Mouse (Mus musculus) embryo, embryonic 11 days (tissue): ENCODE data around the gene Tst.

Source experiments
- DNase-seq: peaks from one replicate; pipeline ENCODE4 v3.0.0-alpha.2; 2015

Gene Tst

DNA sequence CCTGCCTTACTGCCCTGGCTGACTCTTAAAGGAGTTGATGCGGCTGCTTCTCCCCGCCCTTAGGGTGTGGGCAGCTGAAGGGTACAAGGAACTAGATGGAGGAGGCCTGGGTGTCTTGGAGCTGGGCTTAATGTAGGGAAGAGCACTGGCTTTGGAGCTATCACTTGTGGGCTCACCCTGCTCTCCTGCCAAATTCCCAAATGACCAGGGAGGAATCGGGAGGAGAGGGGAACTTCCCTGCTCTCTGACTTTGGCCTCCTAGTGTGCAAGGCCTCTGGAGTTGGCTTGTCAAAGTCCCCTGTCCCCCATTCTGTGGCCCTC lies 23.4 kb upstream of the Tst start:
- DNase-seq: no peak

DNA sequence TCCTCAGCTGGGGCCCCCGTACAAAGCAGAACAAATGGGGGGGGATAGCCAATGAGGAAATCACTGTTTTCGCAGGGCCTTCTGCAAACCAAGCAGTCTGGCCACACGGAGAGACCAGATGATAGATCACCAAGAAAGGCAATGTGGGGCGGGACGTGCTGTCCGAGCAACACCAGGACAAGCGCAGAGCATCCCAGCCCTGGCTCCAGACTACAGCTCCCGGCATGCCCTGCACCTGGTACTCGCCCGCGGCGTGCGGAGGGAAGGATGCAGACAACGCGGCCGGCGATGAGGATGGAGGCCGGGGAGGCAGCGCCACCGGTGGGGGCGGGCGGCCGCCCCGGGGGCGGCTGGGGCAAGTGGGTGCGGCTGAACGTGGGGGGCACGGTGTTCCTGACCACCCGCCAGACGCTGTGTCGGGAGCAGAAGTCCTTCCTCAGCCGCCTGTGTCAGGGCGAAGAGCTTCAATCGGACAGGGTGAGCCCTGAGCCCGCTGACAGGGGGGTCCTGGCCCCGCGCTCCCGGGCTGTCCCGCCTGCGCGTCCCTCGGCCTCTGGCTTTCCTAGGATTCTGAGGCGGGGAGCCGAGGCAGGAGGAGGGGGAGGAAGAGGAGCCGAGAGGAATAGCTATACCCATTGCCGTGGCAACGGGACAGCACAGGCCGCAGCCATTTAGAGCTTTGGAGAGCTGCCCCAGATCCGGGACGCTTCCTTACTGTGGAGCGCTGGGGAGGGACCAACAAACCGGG lies 22.9 kb upstream of the Tst start, which contains the start of gene Kctd17:
Kctd17 (plus strand) TSS at position 174 of the 748 bp plus-strand sequence.
- DNase-seq: peak; percentile 92

DNA sequence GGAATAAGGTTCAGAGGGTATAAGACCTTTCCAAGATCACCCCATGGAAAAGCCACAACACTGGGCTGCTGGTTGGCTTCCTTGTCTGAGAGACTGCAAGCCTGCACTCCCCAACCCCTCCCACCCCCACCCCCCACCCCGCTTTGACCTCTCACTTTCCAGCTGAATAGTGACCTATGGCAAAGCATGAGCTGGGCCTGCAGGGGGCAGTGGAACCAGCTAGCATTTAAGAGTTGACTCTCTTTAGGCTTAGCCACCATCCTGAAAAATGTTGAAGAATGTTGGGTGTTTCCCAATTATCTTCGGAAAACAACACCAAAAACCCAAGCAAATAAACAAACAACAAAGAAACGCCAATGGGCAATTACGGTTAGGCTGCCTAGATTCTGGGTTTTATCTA lies 19.5 kb upstream of the Tst start:
- DNase-seq: no peak

DNA sequence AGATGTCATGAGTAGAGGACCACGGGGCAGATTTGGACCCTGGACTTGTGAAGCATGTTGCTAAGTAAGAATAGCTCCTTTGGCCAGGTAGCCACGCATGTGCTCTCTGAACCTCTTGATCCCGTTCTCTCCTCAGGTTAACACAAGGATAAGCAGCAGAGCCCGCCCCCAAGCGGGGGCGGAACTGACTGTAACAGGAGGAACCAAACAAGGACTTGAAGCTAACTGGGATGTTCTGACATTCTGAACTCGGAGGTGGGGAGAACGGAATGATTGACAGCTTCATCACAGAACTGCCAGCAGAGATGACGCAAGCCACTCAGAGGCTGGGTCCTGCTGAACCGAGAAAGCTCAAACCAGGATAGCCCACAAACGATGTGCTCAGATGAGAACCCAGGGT lies 18.8 kb upstream of the Tst start:
- DNase-seq: no peak

DNA sequence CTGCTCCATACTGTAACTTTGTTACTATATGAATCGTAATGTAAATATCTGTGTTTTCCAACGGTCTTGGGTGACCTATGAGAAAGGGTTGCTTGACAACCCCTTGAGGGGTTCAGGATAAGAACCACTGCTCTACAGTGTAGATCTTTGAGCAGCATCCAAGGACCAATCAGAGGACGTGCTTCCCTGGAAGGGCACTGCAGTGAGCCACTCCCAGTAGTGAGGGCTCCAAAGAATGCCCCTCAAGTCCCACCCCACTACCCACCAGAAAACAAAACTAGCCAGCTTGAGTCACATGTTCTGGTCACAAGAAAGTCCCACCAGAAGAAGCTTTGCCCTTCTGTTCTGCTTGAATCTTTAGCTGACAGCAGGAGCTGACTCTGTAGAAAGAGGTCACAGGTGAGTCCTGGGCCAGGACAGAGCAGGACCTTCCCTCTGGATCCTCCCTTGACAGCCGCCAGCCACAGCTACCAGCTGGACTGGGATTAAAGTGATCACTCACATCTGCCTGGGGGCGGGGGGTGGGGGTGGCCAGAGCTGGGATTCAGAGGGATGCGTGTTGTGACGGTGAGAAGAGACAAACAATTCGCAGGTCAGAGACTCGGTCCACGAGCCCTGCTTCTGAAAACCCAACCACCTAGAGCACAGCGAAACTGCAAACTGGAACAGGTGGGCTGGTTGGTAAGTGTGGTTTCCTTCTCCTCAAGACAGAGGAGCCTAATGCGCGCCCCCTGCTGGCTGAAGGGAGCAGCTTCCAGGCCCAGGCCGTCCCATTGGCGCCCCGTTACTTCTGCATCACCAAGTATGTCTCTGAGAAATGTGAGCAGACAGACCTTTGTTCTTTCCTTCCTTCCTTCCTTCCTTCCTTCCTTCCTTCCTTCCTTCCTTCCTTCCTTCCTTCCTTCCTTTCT lies 16.6 kb upstream of the Tst start:
- DNase-seq: peak; percentile 89

DNA sequence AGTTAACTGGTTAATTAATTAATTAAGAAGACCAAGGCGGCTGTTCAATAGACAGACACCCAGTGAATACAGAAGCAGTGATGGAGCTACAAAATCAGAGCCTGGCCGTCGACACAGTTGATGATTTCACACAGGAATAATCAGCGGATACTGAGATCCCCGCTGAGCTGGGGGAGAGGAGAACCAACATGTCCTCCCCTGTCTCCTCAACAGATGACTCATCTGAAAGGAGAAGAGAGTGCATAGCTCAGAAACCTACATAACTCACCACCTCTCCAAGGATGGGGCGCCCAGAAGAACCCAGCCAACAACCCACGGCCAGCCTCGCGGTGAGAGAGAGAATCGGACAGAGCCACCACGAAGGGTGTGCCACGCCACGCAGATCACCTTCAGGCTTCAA lies 14.7 kb upstream of the Tst start:
- no peak for DNase-seq

DNA sequence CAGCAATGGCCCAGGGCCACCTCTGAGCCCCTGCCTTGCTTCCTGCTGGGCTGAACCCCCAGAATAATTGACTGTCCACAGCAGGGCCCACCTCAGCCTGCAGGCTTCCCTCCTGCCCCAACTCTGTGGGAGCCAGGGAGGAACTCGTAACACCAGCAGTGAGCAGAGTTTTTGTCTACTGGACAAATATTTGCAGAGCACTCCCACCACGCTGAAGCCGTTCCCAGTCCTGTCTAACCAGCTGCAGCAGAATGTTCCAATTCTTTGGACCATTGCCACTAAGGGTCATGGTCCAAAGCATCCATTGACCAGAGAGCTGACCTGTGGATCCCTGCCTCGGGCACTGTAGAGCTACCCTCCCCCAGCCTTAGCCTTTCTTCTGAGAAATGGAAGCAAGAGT lies 11.2 kb upstream of the Tst start:
- no peak for DNase-seq

DNA sequence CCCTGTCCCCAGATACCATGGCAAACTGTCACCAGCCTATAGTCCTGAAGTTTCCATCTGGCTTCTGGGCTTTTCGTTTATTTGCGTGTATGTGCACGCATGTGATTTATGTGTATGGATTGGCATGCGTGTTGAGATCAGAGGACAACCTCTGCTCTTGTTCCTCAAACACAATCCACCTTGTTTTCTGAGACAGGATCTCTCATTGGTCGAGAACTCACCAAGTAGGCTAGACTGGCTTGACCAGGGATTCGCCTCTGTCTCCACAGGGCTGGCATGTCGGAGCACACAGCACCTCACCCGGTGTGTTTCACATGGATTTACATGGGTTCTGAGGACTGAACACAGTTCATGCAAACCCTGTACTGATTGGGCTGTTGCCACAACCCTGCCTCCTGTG lies 8.4 kb upstream of the Tst start:
- DNase-seq: no peak

DNA sequence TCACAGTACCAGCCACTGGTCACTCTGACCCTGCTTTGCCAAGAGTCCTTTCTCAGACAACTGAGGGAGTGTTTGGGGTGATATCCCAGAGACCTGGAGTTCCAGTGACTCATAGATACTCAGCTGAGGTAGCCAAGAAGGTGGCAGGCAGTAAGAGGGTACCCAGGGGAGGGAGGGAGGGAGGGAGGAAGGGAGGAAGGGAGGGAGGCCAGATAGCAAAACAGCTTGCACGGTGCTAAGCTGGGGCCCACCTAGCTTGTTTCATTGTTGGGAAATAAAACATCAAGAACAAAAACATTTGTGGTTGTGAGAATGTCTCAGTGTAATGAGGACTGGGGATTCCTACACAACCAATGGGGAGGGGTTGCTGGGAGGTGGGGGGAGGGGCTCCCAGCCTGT lies 8.0 kb upstream of the Tst start:
- no peak for DNase-seq

DNA sequence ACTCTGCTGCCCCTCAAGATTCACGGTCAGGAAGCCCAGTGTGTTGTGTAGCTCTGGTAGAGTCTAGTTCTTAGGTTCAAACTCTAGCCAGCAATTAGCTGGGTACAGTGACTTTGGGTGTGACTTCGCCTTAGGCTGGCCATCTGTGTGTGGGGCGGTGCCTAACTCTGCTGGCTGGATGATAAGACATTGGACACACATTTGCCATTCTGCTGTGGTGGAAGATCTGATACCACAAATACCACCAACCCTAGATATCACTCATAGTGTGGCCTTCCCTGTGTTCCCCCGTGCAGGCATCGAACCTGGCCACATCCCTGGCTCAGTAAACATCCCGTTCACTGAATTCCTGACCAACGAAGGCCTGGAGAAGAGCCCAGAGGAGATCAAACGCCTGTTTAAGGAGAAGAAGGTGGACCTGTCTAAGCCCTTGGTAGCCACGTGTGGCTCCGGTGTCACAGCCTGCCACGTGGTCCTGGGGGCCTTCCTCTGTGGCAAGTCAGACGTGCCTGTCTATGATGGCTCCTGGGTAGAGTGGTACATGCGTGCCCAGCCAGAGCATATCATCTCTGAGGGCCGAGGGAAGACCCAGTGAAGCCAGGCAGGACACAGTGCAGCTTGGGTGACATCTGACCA lies 7.5 kb upstream of the Tst start:
- DNase-seq: no peak

DNA sequence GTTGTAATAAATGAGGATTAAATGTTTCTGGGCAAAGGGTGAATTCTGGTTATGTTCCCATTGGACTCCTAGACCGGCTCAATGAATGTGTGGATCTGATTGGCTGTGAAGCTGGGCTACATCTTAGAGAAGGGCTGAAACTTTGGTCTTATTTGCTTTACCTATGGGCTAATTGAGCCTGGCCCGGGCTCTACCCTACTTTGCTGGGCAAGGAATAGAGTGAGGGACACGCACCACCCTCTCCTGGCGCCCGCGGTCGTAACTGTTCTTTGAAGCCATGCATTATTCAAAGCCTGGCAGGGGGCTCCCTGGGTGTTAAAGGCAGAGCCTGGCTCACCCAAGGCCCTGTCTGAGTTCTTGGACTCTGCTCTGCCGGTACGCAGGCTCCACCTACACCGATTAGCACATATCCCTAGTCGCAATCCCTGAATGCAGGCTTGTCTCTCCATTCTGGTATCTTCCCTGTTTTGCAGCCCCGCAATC lies 3.9 kb upstream of the Tst start:
- no peak for DNase-seq

DNA sequence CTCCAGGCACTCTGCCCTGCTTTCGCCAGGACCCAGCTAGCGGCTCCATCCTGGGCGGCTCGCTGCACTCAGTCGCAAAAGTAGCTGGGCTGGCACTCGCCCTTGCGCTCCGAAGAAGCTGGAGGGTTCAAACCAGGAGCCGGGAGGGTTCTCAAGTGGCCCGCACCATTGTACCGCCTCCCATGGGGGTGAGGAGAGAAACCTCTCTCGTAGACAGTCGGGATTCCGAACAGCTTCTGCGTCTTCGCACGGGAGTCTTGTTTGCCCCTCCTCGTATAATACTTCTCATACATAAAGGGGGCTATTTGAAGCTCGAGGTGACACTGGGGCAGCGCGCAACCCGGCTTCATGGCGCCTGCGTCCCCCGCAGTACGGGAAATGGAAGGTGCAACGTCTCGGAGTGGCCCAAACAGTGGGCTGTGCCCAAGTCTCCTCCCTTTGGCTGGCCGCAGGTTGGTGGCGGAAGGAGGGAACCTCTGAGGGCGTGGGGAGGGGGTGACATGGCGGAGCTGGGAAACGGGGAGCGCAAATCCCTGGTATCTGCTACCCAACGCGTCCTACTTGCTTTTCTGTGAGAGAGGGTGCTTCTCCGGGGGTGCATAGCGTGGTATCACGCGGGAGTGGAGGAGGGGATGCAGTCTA lies 707 bp upstream of the Tst start, which contains the start of gene Mpst:
Mpst (plus strand) TSS at position 124 of the 642 bp plus-strand sequence.
- DNase-seq: peak; percentile 92

DNA sequence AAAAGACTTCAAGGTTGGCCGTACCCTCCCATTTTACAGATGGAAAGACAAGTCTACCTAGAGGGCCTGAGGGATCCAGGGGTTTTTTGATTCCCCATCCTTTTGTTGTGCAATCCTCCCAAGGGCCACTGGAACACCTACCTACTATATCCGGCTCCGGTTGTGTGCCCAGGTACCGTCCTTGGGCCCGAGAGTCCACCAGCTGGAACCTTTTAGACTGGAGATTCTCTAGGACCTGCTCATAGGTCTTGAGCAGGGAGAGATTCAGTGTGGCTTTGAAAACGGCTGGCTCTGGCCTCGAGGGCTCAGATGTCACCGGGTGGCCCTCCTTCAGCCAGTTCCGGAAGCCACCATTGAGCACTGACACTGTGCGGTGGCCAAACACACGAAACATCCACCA lies 609 bp downstream of the Tst start:
- DNase-seq: no peak

DNA sequence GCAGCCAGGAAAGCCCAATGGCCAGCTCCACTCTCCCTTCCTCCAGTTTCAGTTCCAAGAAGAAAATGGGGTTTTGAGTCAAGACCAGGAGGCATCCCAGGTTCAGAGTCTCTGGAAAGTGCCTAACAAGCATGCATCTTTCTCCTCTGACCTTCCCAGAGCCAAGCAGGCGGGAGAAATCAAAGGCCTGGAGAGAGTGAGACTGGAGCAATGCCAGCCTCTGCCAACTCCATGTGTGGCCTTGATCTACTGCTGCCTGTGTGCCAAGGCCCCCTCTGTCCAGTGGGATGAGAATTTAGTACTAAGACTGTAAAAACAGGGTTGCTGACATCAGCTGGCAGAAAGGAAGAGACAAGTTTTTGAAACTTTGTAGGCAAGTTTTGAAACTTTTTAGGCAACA lies 1.8 kb downstream of the Tst start:
- no peak for DNase-seq

DNA sequence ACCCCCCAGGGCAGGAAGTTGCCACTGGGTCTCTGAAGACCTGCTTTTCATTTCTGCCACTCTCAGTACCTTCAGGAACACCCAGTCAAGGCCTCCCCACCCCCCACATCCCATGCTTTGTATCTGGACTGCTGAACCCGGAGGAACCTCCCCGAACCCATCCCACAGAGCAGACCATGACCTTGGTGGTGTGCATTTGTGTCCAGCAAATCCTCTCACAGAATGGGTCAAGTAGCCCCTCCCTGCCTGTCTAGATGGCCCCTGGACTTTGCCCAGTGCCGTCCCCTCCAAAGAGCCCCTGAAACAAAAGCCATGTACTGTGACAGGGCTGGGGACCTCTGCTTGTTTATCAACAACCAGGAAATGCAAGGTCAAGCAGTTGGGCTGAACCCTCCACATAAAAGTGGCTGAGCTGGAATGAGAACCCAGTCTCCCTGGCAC lies 2.4 kb downstream of the Tst start:
- no peak for DNase-seq

DNA sequence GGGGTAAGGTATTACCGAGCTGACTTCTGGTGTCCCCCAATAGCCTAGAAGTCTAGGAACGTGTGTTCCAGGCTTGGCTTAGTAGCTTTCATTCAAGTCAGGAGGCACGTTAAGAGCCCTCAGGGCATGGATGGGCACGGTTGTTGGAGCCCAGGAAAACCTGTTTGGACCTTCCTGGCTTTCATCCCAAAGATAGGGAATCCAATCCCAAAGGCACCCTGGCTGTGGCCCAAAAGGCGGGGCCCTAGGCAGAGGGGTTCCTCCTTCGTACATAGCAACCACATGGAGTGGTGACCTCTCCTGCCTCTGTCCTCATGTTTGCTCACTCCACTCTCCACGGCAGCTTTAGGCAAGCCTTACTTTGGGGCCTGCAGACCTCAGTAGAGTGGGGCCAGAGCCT lies 3.3 kb downstream of the Tst start:
- no peak for DNase-seq

DNA sequence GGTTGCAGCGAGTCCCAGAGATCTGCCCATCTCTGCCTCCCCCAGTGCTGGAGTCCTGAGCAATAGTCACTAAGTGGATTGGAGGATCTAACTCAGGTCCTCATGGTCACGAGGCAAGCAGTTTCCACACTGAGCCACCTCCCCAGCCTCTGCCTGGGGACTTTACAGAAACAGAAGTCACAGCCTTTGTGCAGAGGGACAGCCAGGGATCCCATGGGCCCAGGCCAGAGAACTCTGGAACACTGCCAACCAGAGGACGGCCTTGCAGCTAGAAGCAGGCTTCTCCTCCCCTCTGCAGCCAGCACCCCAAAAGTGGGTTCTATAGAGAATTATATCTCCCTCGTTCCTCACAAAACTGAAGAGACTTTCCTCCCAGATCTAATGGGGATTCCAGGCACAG lies 3.8 kb downstream of the Tst start:
- no peak for DNase-seq

DNA sequence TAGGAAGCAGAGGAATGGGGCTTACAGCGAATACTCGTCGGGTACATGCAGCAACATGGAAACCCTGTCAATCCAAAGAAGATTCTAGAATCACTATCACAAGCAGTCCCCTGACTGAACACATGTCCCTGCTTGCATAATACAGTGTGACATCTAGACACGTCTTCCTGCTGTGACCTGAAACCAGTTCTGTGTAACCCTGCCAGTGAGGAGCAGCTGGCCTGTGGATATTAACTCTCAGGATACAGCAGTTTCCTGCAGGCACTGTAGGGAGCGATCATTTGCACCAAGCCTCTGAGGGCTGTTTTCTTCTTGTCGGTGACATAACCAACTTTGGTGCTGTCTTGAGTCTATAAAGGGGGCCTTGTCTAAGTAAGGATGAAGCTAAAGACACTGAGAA lies 4.4 kb downstream of the Tst start:
- no peak for DNase-seq

DNA sequence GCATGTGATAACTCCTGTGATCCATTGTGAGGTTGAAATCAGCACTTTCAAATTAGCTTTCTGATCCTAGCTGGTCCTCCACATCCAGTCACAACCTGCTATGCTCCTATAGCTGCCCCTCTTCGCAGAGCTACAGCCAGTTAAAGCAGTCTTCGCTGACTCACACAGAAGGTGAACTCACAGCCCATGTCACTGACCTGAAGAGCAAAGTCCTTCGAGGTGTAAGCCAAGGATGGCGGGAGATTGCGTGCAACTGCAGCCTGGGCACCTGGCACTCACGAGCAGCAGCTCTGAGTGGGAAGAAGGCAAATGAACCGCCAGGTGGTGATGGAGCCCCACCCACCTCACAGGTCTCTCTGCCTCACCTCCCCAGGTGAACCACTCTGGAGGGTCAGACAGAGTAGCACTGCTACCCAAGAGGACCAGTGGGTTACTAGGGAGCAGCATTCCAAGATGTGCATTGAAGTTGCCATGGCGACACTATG lies 10.2 kb downstream of the Tst start, which contains the start of gene Tex33:
Tex33 (minus strand) TSS at position 435 of the 485 bp plus-strand sequence.
- no peak for DNase-seq

DNA sequence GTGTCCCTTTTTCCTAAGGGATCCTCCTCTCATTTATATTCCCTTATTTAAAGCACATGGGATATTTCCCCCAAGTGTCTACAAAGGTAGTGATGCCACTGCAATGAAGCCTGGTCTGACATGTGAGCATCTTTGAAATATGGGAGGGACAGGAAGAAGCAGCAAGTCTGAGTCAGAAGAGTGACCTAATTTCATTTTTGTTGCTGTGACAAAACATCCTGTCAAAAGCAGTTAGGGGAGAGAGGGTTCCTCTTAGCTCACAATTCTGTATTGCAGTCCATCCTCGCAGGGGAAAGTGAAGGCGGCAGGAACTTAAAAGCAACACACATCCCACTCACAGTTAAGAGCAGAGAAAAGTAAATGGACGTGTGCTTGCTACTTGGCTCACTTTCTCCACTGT lies 14.9 kb downstream of the Tst start:
- no peak for DNase-seq

DNA sequence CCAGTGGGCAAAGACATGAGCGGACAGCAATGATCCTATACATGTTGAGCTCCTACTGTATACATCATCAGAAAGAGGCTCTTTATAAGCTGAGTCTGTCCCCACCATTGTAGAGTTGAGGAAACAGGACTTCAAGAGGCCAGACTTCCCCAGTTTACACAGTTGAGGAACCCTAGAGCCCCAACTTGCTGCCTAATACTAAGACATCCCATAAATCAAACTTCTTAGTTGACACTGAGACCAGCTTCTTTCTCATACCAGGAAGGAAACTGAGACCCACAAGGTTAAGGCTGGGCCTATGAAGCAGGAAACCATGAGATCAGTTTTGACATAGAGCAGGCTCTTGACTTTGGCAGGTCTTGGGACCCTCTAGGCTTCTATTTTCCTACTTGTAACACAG lies 20.1 kb downstream of the Tst start:
- no peak for DNase-seq

DNA sequence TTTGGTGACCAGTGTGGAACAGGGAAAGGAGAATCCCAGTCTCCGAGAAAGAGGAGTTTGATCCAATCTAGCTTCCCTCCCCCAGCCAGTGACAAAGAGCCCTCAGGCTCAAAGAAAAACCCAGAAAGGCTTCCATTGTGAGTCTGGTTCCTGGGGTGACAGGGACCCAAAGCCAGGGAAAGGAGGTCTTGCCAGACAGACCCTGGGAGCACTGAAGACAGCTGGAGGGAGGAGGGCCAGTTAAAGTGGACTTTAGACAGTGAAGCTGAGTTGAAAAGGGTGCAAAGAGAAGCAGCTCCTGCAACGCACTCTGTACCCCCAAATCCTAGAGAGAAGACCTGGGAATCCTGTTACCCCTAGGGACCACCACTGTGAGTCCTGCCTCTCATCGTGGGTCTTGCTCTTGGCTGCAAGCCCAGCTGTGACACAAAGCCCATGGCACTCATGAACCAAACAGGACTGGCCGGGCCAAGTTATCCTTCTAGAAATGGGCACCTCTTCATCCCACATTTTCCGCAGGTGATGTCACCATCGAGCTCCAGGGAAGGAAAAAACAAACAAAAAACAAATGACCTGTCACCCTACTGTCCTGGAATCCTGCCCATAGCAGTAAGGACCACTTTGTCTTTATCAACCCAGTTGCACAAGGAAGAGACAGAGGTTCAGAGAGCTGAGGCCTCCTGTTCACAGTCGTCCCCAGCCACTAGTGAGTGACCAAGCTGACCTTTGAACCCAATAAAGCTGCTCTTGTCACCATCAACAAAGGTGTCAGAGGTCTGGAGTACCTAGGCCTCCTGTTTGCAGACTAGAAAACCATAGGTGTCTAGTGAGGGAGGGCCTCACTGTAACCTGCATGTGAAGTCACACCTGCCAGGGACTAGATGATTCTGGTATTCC lies 21.2 kb downstream of the Tst start:
- no peak for DNase-seq
